Mouse (Mus musculus) heart, adult 2 months (tissue): ENCODE measurements around the gene Tpra1.

Experiments used
- CTCF ChIP-seq: fragments of 200-600 bp; IDR thresholded peaks from 2 replicates; pipeline ENCODE4 v1.8.1; 2022; ENCODE audit warnings: antibody characterized with exemption, mild to moderate bottlenecking, moderate library complexity
- EP300 ChIP-seq: fragments of 200-500 bp; IDR thresholded peaks from 2 replicates; pipeline ENCODE4 v1.6.1; 2011; ENCODE audit warnings: low read depth, low read length, control low read depth; ENCODE audit not compliant: insufficient read depth

DNA sequence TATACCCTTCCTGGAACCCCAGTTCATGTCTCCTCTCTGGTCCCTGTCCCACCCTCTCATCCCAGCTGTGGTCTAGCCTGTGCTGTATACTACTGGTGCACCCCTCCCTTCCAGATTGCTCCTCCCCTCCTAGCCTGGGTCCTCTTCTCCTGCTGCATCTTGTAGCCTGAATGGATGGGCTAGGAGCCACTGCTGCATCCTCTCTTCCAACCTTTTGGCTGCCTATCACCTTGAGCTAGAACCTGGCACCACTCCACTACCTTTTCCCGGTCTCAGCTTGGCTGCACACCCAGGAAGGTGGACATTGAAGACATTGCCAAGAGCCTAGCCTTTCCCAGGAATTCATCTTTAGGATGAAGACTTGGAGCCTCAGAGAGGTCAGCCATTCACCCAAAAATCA is 26.0 kb downstream of the Tpra1 start:
- no peak for TF ChIP-seq EP300
- no peak for TF ChIP-seq CTCF
